Mouse (Mus musculus): ENCODE results near the gene Fam240a.
A peak's percentile ranks its signal among the peaks of the same experiment; 100 is the strongest.

Fam240a gene

GRCm38 (mm10) chr9:110920665-110921419 lies 4.2 kb upstream of the Fam240a start:
- Histone ChIP-seq H3K27me3 (ENCODE audit: control insufficient read depth, insufficient read depth, low read length, poor library complexity, severe bottlenecking) (no peaks in the 10 kb centered on the region), H3K36me3 (ENCODE audit: control insufficient read depth, insufficient read depth, low read length, poor library complexity, severe bottlenecking) (no peaks in the 10 kb centered on the region)
- no peak for DNase-seq (ENCODE audit: low read depth, low spot score)

GRCm38 (mm10) chr9:110915466-110915865 lies 1.2 kb downstream of the Fam240a start:
- DNase-seq (ENCODE audit: low read depth, low spot score): no peak
- Histone ChIP-seq H3K27me3 (ENCODE audit: control insufficient read depth, insufficient read depth, low read length, poor library complexity, severe bottlenecking) (no peaks in the 10 kb centered on the region), H3K36me3 (ENCODE audit: control insufficient read depth, insufficient read depth, low read length, poor library complexity, severe bottlenecking) (no peaks in the 10 kb centered on the region)

- no peak for DNase-seq (ENCODE audit: low read depth, low spot score)
- no peaks in the 10 kb centered on the region for H3K27me3 ChIP-seq (ENCODE audit: control insufficient read depth, insufficient read depth, low read length, poor library complexity, severe bottlenecking)
- no peaks in the 10 kb centered on the region for H3K36me3 ChIP-seq (ENCODE audit: control insufficient read depth, insufficient read depth, low read length, poor library complexity, severe bottlenecking)
Observed at GRCm38 (mm10) chr9:110914631-110915236, 1.9 kb downstream of the Fam240a start.

GRCm38 (mm10) chr9:110909371-110909967 lies 7.2 kb downstream of the Fam240a start:
- no peaks in the 10 kb centered on the region for H3K27me3 ChIP-seq (ENCODE audit: control insufficient read depth, insufficient read depth, low read length, poor library complexity, severe bottlenecking)
- DNase-seq (ENCODE audit: low read depth, low spot score): no peak
- no peaks in the 10 kb centered on the region for H3K36me3 ChIP-seq (ENCODE audit: control insufficient read depth, insufficient read depth, low read length, poor library complexity, severe bottlenecking)

- DNase-seq (ENCODE audit: low read depth, low spot score): no peak
- Histone ChIP-seq H3K36me3 (ENCODE audit: control insufficient read depth, insufficient read depth, low read length, poor library complexity, severe bottlenecking) (no peaks in the 10 kb centered on the region), H3K27me3 (ENCODE audit: control insufficient read depth, insufficient read depth, low read length, poor library complexity, severe bottlenecking) (no peaks in the 10 kb centered on the region)
Observed at GRCm38 (mm10) chr9:110908631-110909016, 8.0 kb downstream of the Fam240a start.

- no peaks in the 10 kb centered on the region for H3K27me3 ChIP-seq (ENCODE audit: control insufficient read depth, insufficient read depth, low read length, poor library complexity, severe bottlenecking)
- DNase-seq (ENCODE audit: low read depth, low spot score): no peak
- no peaks in the 10 kb centered on the region for H3K36me3 ChIP-seq (ENCODE audit: control insufficient read depth, insufficient read depth, low read length, poor library complexity, severe bottlenecking)
Observed at GRCm38 (mm10) chr9:110907838-110908630, 8.6 kb downstream of the Fam240a start.

- DNase-seq (ENCODE audit: low read depth, low spot score): no peak
- H3K36me3 ChIP-seq (ENCODE audit: control insufficient read depth, insufficient read depth, low read length, poor library complexity, severe bottlenecking): no peaks in the 10 kb centered on the region
- H3K27me3 ChIP-seq (ENCODE audit: control insufficient read depth, insufficient read depth, low read length, poor library complexity, severe bottlenecking): no peaks in the 10 kb centered on the region
Observed at GRCm38 (mm10) chr9:110907201-110907837, 9.3 kb downstream of the Fam240a start.

- no peak for DNase-seq (ENCODE audit: low read depth, low spot score)
- no peaks in the 10 kb centered on the region for H3K36me3 ChIP-seq (ENCODE audit: control insufficient read depth, insufficient read depth, low read length, poor library complexity, severe bottlenecking)
- no peaks in the 10 kb centered on the region for H3K27me3 ChIP-seq (ENCODE audit: control insufficient read depth, insufficient read depth, low read length, poor library complexity, severe bottlenecking)
Observed at GRCm38 (mm10) chr9:110902271-110902670, 14.4 kb downstream of the Fam240a start.

GRCm38 (mm10) chr9:110901204-110901603 lies 15.5 kb downstream of the Fam240a start:
- DNase-seq (ENCODE audit: low read depth, low spot score): no peak
- no peaks in the 10 kb centered on the region for H3K36me3 ChIP-seq (ENCODE audit: control insufficient read depth, insufficient read depth, low read length, poor library complexity, severe bottlenecking)
- H3K27me3 ChIP-seq (ENCODE audit: control insufficient read depth, insufficient read depth, low read length, poor library complexity, severe bottlenecking): no peaks in the 10 kb centered on the region

GRCm38 (mm10) chr9:110899451-110900008 lies 17.1 kb downstream of the Fam240a start:
- Histone ChIP-seq H3K27me3 (ENCODE audit: control insufficient read depth, insufficient read depth, low read length, poor library complexity, severe bottlenecking) (no peaks in the 10 kb centered on the region), H3K36me3 (ENCODE audit: control insufficient read depth, insufficient read depth, low read length, poor library complexity, severe bottlenecking) (no peaks in the 10 kb centered on the region)
- DNase-seq (ENCODE audit: low read depth, low spot score): no peak

GRCm38 (mm10) chr9:110896595-110896994 lies 20.1 kb downstream of the Fam240a start:
- no peaks in the 10 kb centered on the region for H3K36me3 ChIP-seq (ENCODE audit: control insufficient read depth, insufficient read depth, low read length, poor library complexity, severe bottlenecking)
- peak; percentile 5 for DNase-seq (ENCODE audit: low read depth, low spot score)
- H3K27me3 ChIP-seq (ENCODE audit: control insufficient read depth, insufficient read depth, low read length, poor library complexity, severe bottlenecking): no peaks in the 10 kb centered on the region

- H3K27me3 ChIP-seq (ENCODE audit: control insufficient read depth, insufficient read depth, low read length, poor library complexity, severe bottlenecking): no peaks in the 10 kb centered on the region
- DNase-seq (ENCODE audit: low read depth, low spot score): no peak
- no peaks in the 10 kb centered on the region for H3K36me3 ChIP-seq (ENCODE audit: control insufficient read depth, insufficient read depth, low read length, poor library complexity, severe bottlenecking)
Observed at GRCm38 (mm10) chr9:110895994-110896393, 20.7 kb downstream of the Fam240a start.

GRCm38 (mm10) chr9:110895507-110895906 lies 21.2 kb downstream of the Fam240a start:
- no peaks in the 10 kb centered on the region for H3K27me3 ChIP-seq (ENCODE audit: control insufficient read depth, insufficient read depth, low read length, poor library complexity, severe bottlenecking)
- DNase-seq (ENCODE audit: low read depth, low spot score): no peak
- no peaks in the 10 kb centered on the region for H3K36me3 ChIP-seq (ENCODE audit: control insufficient read depth, insufficient read depth, low read length, poor library complexity, severe bottlenecking)

- H3K36me3 ChIP-seq (ENCODE audit: control insufficient read depth, insufficient read depth, low read length, poor library complexity, severe bottlenecking): no peaks in the 10 kb centered on the region
- DNase-seq (ENCODE audit: low read depth, low spot score): no peak
- no peaks in the 10 kb centered on the region for H3K27me3 ChIP-seq (ENCODE audit: control insufficient read depth, insufficient read depth, low read length, poor library complexity, severe bottlenecking)
Observed at GRCm38 (mm10) chr9:110893429-110893828, 23.2 kb downstream of the Fam240a start.

Measured in splenic B cell, adult 2 months (primary cell).